Mouse (Mus musculus) neural tube, embryonic 13.5 days (tissue): ENCODE results near the gene Tmem238l. TPM values are rescaled to one million over a fixed set of nuclear protein-coding genes. Genes with fewer than 3 reads are reported as not detected.

Experiments
- ATAC-seq: fragments of 200-750 bp; cut with Nextera tagmentation; 2 replicates; pipeline ENCODE4 v1.8.0; 2017; ENCODE audit warnings: low read depth, mild to moderate bottlenecking, moderate TSS enrichment, moderate library complexity
- H3K27ac ChIP-seq: fragments of 300-500 bp; sonication (generic); replicated peaks from 2 replicates; pipeline ENCODE4 v1.5.1; 2015; ENCODE audit warnings: moderate library complexity, mild to moderate bottlenecking, inconsistent platforms
- H3K27me3 ChIP-seq: fragments of 300-500 bp; sonication (generic); 2 replicates; pipeline ENCODE4 v1.6.1; 2015; ENCODE audit warnings: mild to moderate bottlenecking, inconsistent platforms
- H3K36me3 ChIP-seq: fragments of 300-500 bp; sonication (generic); 2 replicates; pipeline ENCODE4 v1.6.1; 2015; ENCODE audit warnings: mild to moderate bottlenecking, inconsistent platforms
- H3K4me1 ChIP-seq: fragments of 300-500 bp; sonication (generic); replicated peaks from 2 replicates; pipeline ENCODE4 v1.6.1; 2015; ENCODE audit warnings: inconsistent platforms
- H3K4me2 ChIP-seq: fragments of 300-500 bp; sonication (generic); 2 replicates; pipeline ENCODE4 v1.6.1; 2015; ENCODE audit warnings: inconsistent platforms, mild to moderate bottlenecking, moderate library complexity
- H3K4me3 ChIP-seq: fragments of 300-500 bp; sonication (generic); 2 replicates; pipeline ENCODE4 v1.5.1; 2015; ENCODE audit warnings: mild to moderate bottlenecking, inconsistent platforms
- H3K9ac ChIP-seq: fragments of 300-500 bp; sonication (generic); 2 replicates; pipeline ENCODE4 v1.6.1; 2015; ENCODE audit warnings: moderate library complexity, mild to moderate bottlenecking, inconsistent platforms
- H3K9me3 ChIP-seq: fragments of 300-500 bp; sonication (generic); 2 replicates; pipeline ENCODE4 v1.6.1; 2016; ENCODE audit warnings: inconsistent platforms
- WGBS: fragments of 180-500 bp; shearing (Covaris S2); methylation state at CpG from one replicate; pipeline ENCODE4 v1.1.7; 2015; 5-methylcytosine and 5-hydroxymethylcytosine counted together
- polyA plus RNA-seq: library from polyadenylated mRNA; unstranded; fragments of >200 nt; fragmentation: Nextera tagmentation; extraction: Ambion mirVana; gene quantifications from 2 replicates; pipeline ENCODE4 v1.2.1, GENCODE M21; 2015

Gene Tmem238l
- polyA plus RNA-seq, 1 experiment from 2014 or later: not detected

GRCm38 (mm10) chr11:67008528-67008927, 52.1 kb downstream of the Tmem238l start:
- Histone ChIP-seq H3K4me1 (peaks cover 42% of the 10 kb centered on the region), H3K9ac (no peak overlapping the region), H3K27me3 (no peaks in the 10 kb centered on the region), H3K9me3 (no peaks in the 10 kb centered on the region), H3K4me2 (no peak overlapping the region), H3K27ac (peak overlapping the region; percentile 71), H3K4me3 (no peak overlapping the region), H3K36me3 (no peaks in the 10 kb centered on the region)
- whole genome bisulfite sequencing: 70% methylated on average over 4 of the region's 4 CpGs
- peak; percentile 52 for ATAC-seq

- ATAC-seq: no peak
- Histone ChIP-seq H3K4me2 (no peak overlapping the region), H3K4me3 (no peak overlapping the region), H3K36me3 (no peaks in the 10 kb centered on the region), H3K27ac (no peak overlapping the region; the same call in 1 of the 2 replicates), H3K4me1 (peaks cover 42% of the 10 kb centered on the region), H3K27me3 (no peaks in the 10 kb centered on the region), H3K9me3 (no peaks in the 10 kb centered on the region), H3K9ac (peak overlapping the region; percentile 31; the same call in 1 of the 2 replicates)
- WGBS: 8% methylated on average over 8 of the region's 8 CpGs
These were observed 54.0 kb downstream of the Tmem238l start for GRCm38 (mm10) chr11:67010430-67010829.

- Histone ChIP-seq H3K4me1 (peaks cover 42% of the 10 kb centered on the region), H3K9me3 (no peaks in the 10 kb centered on the region), H3K4me2 (no peak overlapping the region), H3K9ac (no peak overlapping the region), H3K27me3 (no peaks in the 10 kb centered on the region), H3K36me3 (no peaks in the 10 kb centered on the region), H3K4me3 (no peak overlapping the region), H3K27ac (no peak overlapping the region)
- no peak for ATAC-seq
- 18% methylated on average over 4 of the region's 4 CpGs for WGBS
These were observed 55.2 kb downstream of the Tmem238l start for GRCm38 (mm10) chr11:67011635-67012034.

Other genes with a start within 250 kb of the Tmem238l start
- 43.0 and 62.5 TPM in 2 replicates for gene Pirt, start 44.7 kb upstream of the Tmem238l start, polyA plus RNA-seq
- gene Tmem220, start 68.5 kb downstream of the Tmem238l start, polyA plus RNA-seq: 0.87 and 0.98 TPM in 2 replicates
- 38.0 and 41.3 TPM in 2 replicates for gene Adprm, start 96.0 kb downstream of the Tmem238l start, polyA plus RNA-seq
- gene Sco1, start 96.0 kb downstream of the Tmem238l start, polyA plus RNA-seq: 14.2 and 15.4 TPM in 2 replicates
- 3.7 and 11.5 TPM in 2 replicates for gene Myh3, start 121.7 kb downstream of the Tmem238l start, polyA plus RNA-seq
- 0.08 TPM in 1 of 2 replicates, not detected in the other for gene Myh2, start 214.4 kb downstream of the Tmem238l start, polyA plus RNA-seq
- 0.10 TPM in 1 of 2 replicates, not detected in the other for gene Myh1, start 243.4 kb downstream of the Tmem238l start, polyA plus RNA-seq